Mouse (Mus musculus) spleen, adult 12 weeks (tissue): Measurements from ENCODE around the gene Abcc6.
A peak's percentile ranks its signal among the peaks of the same experiment; 100 is the strongest.

Experiments
- DNase-seq: peaks from one replicate; pipeline ENCODE4 v3.0.0; 2022; ENCODE audit warnings: low spot score

Gene Abcc6

GRCm38 (mm10) chr7:46030145-46030488 lies at the start of gene Abcc6:
Gene Abcc6, minus strand, starts transcription at chr7:46030302.
- DNase-seq: no peak

- DNase-seq: no peak
Observed at GRCm38 (mm10) chr7:46077675-46078074, 47.6 kb upstream of the Abcc6 start.

GRCm38 (mm10) chr7:46076844-46077243 lies 46.7 kb upstream of the Abcc6 start:
- DNase-seq: no peak

GRCm38 (mm10) chr7:46068831-46069230 lies 38.7 kb upstream of the Abcc6 start:
- no peak for DNase-seq

GRCm38 (mm10) chr7:46063296-46063695 lies 33.2 kb upstream of the Abcc6 start:
- DNase-seq: no peak

- no peak for DNase-seq
Observed at GRCm38 (mm10) chr7:46061614-46062013, 31.5 kb upstream of the Abcc6 start.

GRCm38 (mm10) chr7:46060688-46061087 lies 30.6 kb upstream of the Abcc6 start:
- DNase-seq: no peak

GRCm38 (mm10) chr7:46058882-46059281 lies 28.8 kb upstream of the Abcc6 start:
- no peak for DNase-seq

- no peak for DNase-seq
Observed at GRCm38 (mm10) chr7:46053566-46053965, 23.5 kb upstream of the Abcc6 start.

- DNase-seq: no peak
Observed at GRCm38 (mm10) chr7:46052161-46052821, 22.2 kb upstream of the Abcc6 start.

- no peak for DNase-seq
Observed at GRCm38 (mm10) chr7:46049981-46050380, 19.9 kb upstream of the Abcc6 start.

GRCm38 (mm10) chr7:46047873-46048562 lies 17.9 kb upstream of the Abcc6 start:
- DNase-seq: no peak

GRCm38 (mm10) chr7:46045882-46046281 lies 15.8 kb upstream of the Abcc6 start:
- no peak for DNase-seq

- no peak for DNase-seq
Observed at GRCm38 (mm10) chr7:46044106-46044505, 14.0 kb upstream of the Abcc6 start.

GRCm38 (mm10) chr7:46039873-46040272 lies 9.8 kb upstream of the Abcc6 start:
- DNase-seq: no peak

- no peak for DNase-seq
Observed at GRCm38 (mm10) chr7:46037433-46037832, 7.3 kb upstream of the Abcc6 start.

GRCm38 (mm10) chr7:46035468-46035867 lies 5.4 kb upstream of the Abcc6 start:
- no peak for DNase-seq

- DNase-seq: no peak
Observed at GRCm38 (mm10) chr7:46034991-46035390, 4.9 kb upstream of the Abcc6 start.

GRCm38 (mm10) chr7:46033870-46034337 lies 3.8 kb upstream of the Abcc6 start:
- no peak for DNase-seq

GRCm38 (mm10) chr7:46033109-46033869 lies 3.2 kb upstream of the Abcc6 start, which contains the start of gene Nomo1:
Gene Nomo1, plus strand, starts transcription at chr7:46033698.
- DNase-seq: peak; percentile 95

GRCm38 (mm10) chr7:46031075-46031474 lies 973 bp upstream of the Abcc6 start:
- DNase-seq: no peak

- DNase-seq: no peak
Observed at GRCm38 (mm10) chr7:46029299-46030144, 580 bp downstream of the Abcc6 start.
